Mouse (Mus musculus): ENCODE measurements around the gene Pex11g.
A peak's percentile ranks its signal among the peaks of the same experiment; 100 is the strongest.

Pex11g gene

DNA sequence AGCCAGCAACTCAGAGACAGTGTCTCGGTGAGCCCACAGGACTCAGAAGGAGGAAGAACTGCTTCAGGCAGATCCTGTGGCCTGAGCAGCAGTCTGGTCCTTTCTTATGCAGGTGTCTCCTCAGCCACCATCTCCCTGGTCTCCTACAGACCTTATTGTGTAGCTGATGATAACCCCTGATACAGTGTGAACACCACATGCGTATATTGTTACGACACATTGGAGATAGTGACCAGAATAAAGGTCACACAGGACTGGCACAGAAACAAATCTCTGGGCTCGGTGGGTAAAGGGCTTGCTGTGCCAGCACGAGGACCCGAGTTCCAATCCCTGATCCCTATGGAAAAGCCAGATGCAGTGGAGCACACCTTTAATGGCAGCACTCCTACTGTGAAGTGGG, 51.8 kb downstream of the Pex11g start:
- no peak for DNase-seq (ENCODE audit: low spot score)

DNA sequence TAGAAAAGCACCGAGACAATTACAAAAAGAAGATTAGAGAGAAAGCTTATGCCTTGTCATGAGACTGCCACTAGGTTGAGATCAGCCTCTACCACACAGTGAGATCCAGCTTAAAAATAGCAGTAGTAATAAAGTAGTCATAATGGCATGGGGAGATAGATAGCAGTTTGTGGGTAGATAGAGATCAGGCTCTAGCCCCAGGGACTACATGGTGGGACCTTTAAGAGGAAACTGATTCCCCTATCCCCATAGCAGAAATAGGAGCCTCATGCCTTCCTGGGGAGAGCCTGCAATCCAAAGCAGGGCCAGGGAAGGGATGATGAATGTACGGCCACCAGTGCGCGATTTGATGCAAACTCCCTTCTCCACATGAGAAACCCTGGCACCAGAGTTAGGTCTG, 52.2 kb downstream of the Pex11g start:
- no peak for DNase-seq (ENCODE audit: low spot score)

DNA sequence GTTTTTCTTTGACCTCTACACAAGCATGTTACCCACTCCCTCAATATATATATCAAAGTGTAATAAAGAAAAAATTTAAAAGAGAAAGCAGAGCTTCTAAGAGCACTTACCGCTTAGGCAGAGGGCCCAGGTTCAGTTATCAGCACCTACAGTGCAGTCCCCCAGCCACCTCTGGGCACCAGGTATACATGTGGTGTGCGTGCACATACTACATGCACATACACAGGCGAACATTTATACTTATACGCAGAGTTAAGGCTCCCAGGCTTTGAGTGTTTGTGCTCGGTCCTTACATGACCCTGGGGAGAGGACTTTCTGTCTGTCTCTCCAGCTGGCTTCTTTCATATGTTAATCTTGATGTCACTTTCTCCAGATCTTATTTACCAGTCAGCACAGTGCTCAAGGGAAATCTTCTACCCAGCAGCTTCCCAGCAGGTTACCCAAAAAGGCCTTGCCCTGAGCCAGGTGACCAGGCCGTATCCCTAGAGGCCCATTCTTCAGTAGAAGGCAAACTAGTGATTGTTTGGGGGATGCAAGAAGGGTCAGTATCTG, 52.8 kb downstream of the Pex11g start:
- DNase-seq (ENCODE audit: low spot score), result peak; percentile 6

DNA sequence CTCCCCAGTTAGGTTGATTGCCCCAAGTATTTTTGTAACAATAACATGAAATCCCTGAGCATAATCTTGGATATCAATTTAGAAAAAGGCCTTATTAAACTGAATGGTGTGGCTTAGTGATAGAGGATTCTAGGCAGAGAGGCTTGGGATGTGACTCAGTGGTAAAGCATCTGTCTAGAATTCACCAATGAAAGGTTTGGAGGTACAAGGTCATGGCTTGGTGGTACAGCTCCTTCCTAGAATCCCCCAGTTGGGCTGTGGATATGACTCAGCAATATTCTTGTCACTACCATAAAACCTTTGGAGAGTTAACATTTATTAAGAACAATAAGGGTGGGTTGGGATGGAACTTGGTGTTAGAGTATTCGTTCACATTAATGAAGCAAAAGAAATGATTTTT, 54.7 kb downstream of the Pex11g start:
- no peak for DNase-seq (ENCODE audit: low spot score)

DNA sequence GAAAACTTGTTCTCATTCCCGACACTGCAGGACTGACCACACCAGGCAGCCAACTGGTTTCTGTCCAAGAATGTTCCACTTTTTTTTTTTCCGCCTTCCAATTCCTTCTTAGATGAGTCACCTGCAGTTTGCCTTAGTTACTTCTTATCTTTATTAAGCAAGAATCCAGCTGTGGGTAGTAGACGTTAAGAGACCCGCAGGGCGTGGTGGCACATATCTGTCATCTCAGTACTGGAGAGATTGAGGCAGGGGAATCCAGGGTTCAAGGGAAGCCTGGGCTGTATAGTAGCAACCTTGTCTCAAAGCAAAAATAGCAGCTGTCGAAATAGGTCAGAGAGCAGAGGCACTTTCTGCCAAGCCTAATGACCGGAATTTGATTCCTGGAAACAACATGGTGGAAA, 55.6 kb downstream of the Pex11g start:
- no peak for DNase-seq (ENCODE audit: low spot score)

DNA sequence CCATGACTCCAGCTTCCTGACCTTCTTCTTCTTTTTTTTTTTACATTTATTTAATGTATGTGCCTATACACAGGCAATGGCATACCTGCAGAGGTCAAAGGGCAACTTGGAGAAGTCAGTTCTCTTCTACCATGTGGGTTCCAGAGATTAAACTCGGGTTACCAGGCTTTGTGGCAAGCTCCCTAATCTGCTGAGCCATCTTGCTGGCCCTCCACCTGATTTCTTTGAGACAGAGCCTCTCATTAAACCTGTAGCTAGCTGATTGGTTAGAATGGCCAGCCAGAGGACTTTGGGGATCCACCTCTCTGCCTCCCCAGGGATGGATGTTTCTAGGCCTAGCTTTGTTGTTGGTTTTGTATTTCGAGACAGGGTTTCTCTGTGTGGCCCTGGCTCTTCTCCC, 56.4 kb downstream of the Pex11g start:
- no peak for DNase-seq (ENCODE audit: low spot score)

DNA sequence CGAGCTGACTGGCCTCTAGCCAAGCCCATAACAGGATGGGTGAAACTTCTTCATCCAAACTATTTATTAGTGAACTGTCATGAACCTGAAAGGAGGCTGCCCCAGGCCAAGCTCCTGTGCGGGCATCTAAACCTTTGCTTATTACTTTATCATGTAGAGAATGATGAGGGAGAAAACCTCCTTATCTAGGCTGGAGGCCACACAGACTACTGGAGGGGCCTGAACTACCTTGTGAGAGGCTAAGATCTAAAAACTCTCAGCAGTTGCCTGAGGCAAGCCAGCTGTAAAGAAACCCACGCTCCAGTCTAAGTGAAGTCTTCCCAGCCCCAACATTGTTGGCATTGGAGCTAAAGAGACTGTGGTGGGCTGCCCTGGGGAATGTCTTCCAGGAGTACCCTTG, 60.1 kb downstream of the Pex11g start:
- no peak for DNase-seq (ENCODE audit: low spot score)

Measured in embryo, embryonic 10.5 days (tissue).